Mouse (Mus musculus): ENCODE measurements around the gene Fsd2. TPM values are rescaled to one million over a fixed set of nuclear protein-coding genes. Genes with fewer than 3 reads are reported as not detected.

Gene Fsd2
- polyA plus RNA-seq, 1 experiment: 0.18 TPM

GRCm38 (mm10) chr7:81497171-81497570 is 69.6 kb downstream of the Fsd2 start:
- TF ChIP-seq CTCF (IDR thresholded peaks at IDR 0.05; ENCODE audit: borderline replicate concordance, extremely low read depth, insufficient read depth, insufficient read length): no peak
- no peak for TF ChIP-seq POLR2A (IDR thresholded peaks at IDR 0.05; ENCODE audit: borderline replicate concordance, extremely low read depth, insufficient read depth, insufficient read length, poor library complexity, severe bottlenecking)
- no peak for DNase-seq (ENCODE audit: low read depth)

GRCm38 (mm10) chr7:81493331-81494021 is 73.3 kb downstream of the Fsd2 start, which contains the start of gene Ap3b2:
Gene Ap3b2 (minus strand): TSS chr7:81493925.
- TF ChIP-seq CTCF (IDR thresholded peaks at IDR 0.05; ENCODE audit: borderline replicate concordance, extremely low read depth, insufficient read depth, insufficient read length): no peak
- peak; percentile 26; the same call in 1 of the 2 replicates for TF ChIP-seq POLR2A (IDR thresholded peaks at IDR 0.05; ENCODE audit: borderline replicate concordance, extremely low read depth, insufficient read depth, insufficient read length, poor library complexity, severe bottlenecking)
- DNase-seq (ENCODE audit: low read depth): peak; percentile 90

GRCm38 (mm10) chr7:81492628-81493027 is 74.1 kb downstream of the Fsd2 start:
- no peak for DNase-seq (ENCODE audit: low read depth)
- TF ChIP-seq CTCF (IDR thresholded peaks at IDR 0.05; ENCODE audit: borderline replicate concordance, extremely low read depth, insufficient read depth, insufficient read length): no peak
- no peak for TF ChIP-seq POLR2A (IDR thresholded peaks at IDR 0.05; ENCODE audit: borderline replicate concordance, extremely low read depth, insufficient read depth, insufficient read length, poor library complexity, severe bottlenecking)

DNA sequence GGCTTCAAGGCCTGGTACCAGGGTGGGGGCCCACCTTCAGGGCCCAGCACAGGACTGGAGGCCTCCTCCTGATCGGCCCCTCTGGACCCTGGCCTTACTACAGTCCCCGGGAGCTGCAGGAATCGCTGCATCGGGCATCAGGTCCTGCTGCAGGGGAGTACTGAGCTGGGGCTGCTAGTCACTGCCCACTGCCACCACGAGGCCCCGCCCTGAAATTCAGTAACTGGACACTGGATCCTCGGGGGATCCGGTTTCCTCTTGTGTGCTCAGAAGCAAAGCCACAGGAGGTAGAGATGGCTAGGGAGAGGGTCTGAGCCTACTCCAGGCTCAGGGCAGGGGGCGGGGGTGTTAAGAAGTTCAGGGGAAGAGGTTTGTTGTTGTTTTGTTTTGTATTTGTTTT is 77.1 kb downstream of the Fsd2 start:
- no peak for DNase-seq (ENCODE audit: low read depth)
- TF ChIP-seq CTCF (IDR thresholded peaks at IDR 0.05; ENCODE audit: borderline replicate concordance, extremely low read depth, insufficient read depth, insufficient read length) (no peak), POLR2A (IDR thresholded peaks at IDR 0.05; ENCODE audit: borderline replicate concordance, extremely low read depth, insufficient read depth, insufficient read length, poor library complexity, severe bottlenecking) (no peak)

Other genes with a start within 250 kb of the Fsd2 start
- 1,437 and 1,564 TPM in 2 replicates for gene Rps17, start 221.7 kb downstream of the Fsd2 start, polyA plus RNA-seq (2012; rRNA removed)
- 4.4 and 6.5 TPM in 2 replicates for gene Cpeb1, start 111.5 kb downstream of the Fsd2 start, polyA plus RNA-seq (2012; rRNA removed)
- gene Ap3b2, start 73.0 kb downstream of the Fsd2 start, polyA plus RNA-seq (2012; rRNA removed): 155 and 162 TPM in 2 replicates
- gene BC048679, start 68.7 kb downstream of the Fsd2 start, polyA plus RNA-seq (2012; rRNA removed): not detected in 2 replicates
- 14.9 and 16.1 TPM in 2 replicates for gene Whamm, start 4.3 kb upstream of the Fsd2 start, polyA plus RNA-seq (2012; rRNA removed)
- 12.9 and 17.1 TPM in 2 replicates for gene Homer2, start 140.6 kb upstream of the Fsd2 start, polyA plus RNA-seq (2012; rRNA removed)
- gene Ramac, start 196.0 kb upstream of the Fsd2 start, polyA plus RNA-seq (2012; rRNA removed): 59.7 and 63.1 TPM in 2 replicates
- gene 3110040N11Rik, start 222.5 kb upstream of the Fsd2 start, polyA plus RNA-seq (2012; rRNA removed): 38.1 and 50.0 TPM in 2 replicates

All from brain, embryonic 14.5 days (tissue).